Mouse (Mus musculus) stomach, postnatal 0 days (tissue): ENCODE results near the gene Tm9sf4. TPM values are rescaled to one million over a fixed set of nuclear protein-coding genes. Genes with fewer than 3 reads are reported as not detected.

Source experiments
- ATAC-seq: fragments of 200-750 bp; cut with Nextera tagmentation; 2 replicates; pipeline ENCODE4 v1.8.0; 2017; ENCODE audit not compliant: low FRiP score, low TSS enrichment
- DNase-seq: peaks from one replicate; pipeline ENCODE4 v3.0.0-alpha.2; 2016; ENCODE audit warnings: low spot score
- H3K27ac ChIP-seq: fragments of 300-500 bp; sonication (generic); replicated peaks from 2 replicates; pipeline ENCODE4 v1.5.1; 2014; ENCODE audit warnings: mild to moderate bottlenecking, control low read depth
- H3K27me3 ChIP-seq: fragments of 300-500 bp; sonication (generic); 2 replicates; pipeline ENCODE4 v1.6.1; 2014; ENCODE audit warnings: low read length; ENCODE audit not compliant: control insufficient read depth, insufficient read depth
- H3K36me3 ChIP-seq: fragments of 300-500 bp; sonication (generic); 2 replicates; pipeline ENCODE4 v1.6.1; 2014; ENCODE audit warnings: low read length, mixed read lengths; ENCODE audit not compliant: control insufficient read depth, insufficient read depth
- H3K4me1 ChIP-seq: fragments of 300-500 bp; sonication (generic); replicated peaks from 2 replicates; pipeline ENCODE4 v1.6.1; 2014; ENCODE audit warnings: antibody characterized with exemption; ENCODE audit not compliant: control insufficient read depth, insufficient read depth
- H3K4me2 ChIP-seq: fragments of 300-500 bp; sonication (generic); replicated peaks from 2 replicates; pipeline ENCODE4 v1.6.1; 2014; ENCODE audit warnings: low read depth, mild to moderate bottlenecking, control low read depth, moderate library complexity
- H3K4me3 ChIP-seq: fragments of 300-500 bp; sonication (generic); 2 replicates; pipeline ENCODE4 v1.5.1; 2014; ENCODE audit warnings: low read depth, low read length, control low read depth
- H3K9ac ChIP-seq: fragments of 300-500 bp; sonication (generic); 2 replicates; pipeline ENCODE4 v1.6.1; 2014; ENCODE audit warnings: mild to moderate bottlenecking, low read length, control low read depth, mixed read lengths
- H3K9me3 ChIP-seq: fragments of 300-500 bp; sonication (generic); 2 replicates; pipeline ENCODE4 v1.6.1; 2016; ENCODE audit warnings: low read length; ENCODE audit not compliant: control insufficient read depth
- CTCF ChIP-seq: IDR thresholded peaks from 2 replicates; pipeline ENCODE4 v1.5.1; 2016; ENCODE audit warnings: antibody characterized with exemption, low read depth, mild to moderate bottlenecking, moderate library complexity
- EP300 ChIP-seq: optimal IDR thresholded peaks from 2 replicates; pipeline ENCODE3; 2016; ENCODE audit warnings: antibody characterized with exemption
- WGBS: fragments of 180-500 bp; shearing (Covaris S2); extraction: QIAGEN DNeasy Blood & Tissue Kit; methylation state at CpG from one replicate; pipeline ENCODE4 v1.1.7; 2014; 5-methylcytosine and 5-hydroxymethylcytosine counted together
- polyA plus RNA-seq: library from polyadenylated mRNA; unstranded; fragments of >200 nt; fragmentation: Nextera tagmentation; extraction: Ambion mirVana; gene quantifications from 2 replicates; pipeline ENCODE4 v1.2.1, GENCODE M21; 2015

Tm9sf4 gene
- polyA plus RNA-seq, 1 experiment from 2014 or later = 45.6 TPM

DNA sequence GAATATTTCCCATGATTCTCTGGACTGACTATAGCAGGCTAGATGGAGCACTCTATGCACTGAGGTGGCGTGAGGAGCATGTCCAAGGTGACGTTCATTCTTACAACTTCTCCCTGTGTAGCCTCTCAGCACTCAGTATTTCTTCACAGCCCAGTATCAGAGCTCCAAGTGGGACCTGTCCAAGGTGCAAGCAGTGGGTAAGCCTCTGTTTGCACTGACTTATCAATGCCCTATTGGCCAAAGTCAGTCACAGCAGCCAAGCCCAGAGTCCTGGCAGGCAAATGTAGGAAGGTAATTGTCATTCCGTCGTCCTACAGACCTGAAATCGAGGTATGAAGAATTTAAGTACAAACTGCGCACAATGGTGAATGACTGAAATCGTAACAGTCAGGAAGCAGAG lies 21.9 kb upstream of the Tm9sf4 start:
- no peak overlapping the region for H3K9ac ChIP-seq

DNA sequence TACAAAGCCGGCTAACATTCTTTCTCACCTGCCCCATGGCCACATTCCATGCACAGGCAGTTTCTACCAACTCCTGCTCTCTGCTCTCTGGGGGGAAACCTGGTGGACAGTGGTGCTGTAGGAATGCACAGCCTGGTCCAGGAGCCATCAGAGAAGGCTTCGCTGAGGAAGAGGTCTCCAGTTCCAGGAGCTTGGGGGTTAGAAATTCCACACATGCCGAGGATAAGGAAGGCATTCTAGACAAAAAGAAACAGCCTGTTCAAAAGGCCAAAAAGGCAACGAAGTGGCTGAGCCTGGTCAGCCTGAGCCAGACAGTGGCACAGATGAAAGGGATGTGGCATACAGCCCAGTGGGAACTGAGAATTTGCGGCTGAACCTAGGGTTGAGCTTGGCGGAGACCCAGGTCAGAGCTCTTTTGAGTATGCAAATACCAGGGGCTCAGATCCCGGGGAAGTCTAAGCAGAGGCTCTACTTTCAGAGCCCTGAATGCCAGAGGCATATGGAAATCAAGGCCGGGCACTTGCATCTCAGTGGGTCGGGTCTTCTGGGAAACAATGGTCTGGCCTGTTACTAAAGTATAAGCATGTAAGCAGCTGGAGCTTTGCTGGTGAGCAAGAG lies 21.0 kb upstream of the Tm9sf4 start:
- Histone ChIP-seq H3K4me1 (no peaks in the 10 kb centered on the region), H3K27ac (no peak overlapping the region), H3K9me3 (no peaks in the 10 kb centered on the region), H3K9ac (no peak overlapping the region), H3K4me2 (no peak overlapping the region), H3K4me3 (no peak overlapping the region), H3K27me3 (no peaks in the 10 kb centered on the region), H3K36me3 (no peaks in the 10 kb centered on the region)
- DNase-seq = no peak
- TF ChIP-seq EP300 = no peak
- ATAC-seq = no peak
- 16% methylated on average over 9 of the region's 9 CpGs for WGBS

More for the DNA sequence above, 21.9 kb upstream of the Tm9sf4 start:
- TF ChIP-seq CTCF = no peak
- no peak for TF ChIP-seq EP300
- WGBS = 68% methylated on average over 7 of the region's 7 CpGs
- Histone ChIP-seq H3K4me1 (no peaks in the 10 kb centered on the region), H3K27me3 (no peaks in the 10 kb centered on the region), H3K4me3 (no peak overlapping the region), H3K27ac (no peak overlapping the region), H3K36me3 (no peaks in the 10 kb centered on the region), H3K4me2 (no peak overlapping the region), H3K9me3 (no peaks in the 10 kb centered on the region)
- peak; percentile 51; the same call in 1 of the 2 replicates for ATAC-seq
- DNase-seq = peak; percentile 23

DNA sequence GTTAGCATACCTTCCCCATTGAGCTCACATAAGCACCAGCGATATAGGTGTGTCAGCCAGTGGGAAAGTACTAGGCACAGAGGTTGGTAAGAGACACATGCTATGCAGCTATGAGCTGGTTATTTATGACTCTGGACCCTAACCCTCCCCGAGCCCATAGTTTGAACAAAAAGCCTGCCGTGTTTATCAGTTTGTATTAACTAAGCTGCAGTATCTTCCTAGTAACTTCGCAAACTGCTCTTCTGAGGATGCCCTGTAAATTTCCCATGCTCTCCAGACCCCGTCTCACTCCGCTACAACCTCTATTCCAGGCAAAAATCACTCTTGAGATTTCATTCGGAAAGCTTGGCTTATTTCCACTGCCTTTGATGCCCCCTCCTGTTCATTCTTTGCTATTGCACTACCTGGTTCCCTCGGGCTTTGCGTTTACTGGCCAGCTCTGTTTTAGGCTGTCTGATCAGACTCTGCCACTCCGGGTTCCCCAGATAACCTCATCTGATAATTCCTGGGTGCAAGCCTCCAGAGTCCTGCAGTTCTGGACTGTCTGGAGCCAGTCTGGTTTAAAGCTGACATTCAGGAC lies 18.4 kb upstream of the Tm9sf4 start:
- Histone ChIP-seq H3K27me3 (no peaks in the 10 kb centered on the region), H3K27ac (no peak overlapping the region), H3K4me2 (no peak overlapping the region), H3K9me3 (no peaks in the 10 kb centered on the region), H3K9ac (no peak overlapping the region), H3K4me1 (no peaks in the 10 kb centered on the region), H3K36me3 (no peaks in the 10 kb centered on the region), H3K4me3 (no peak overlapping the region)
- no peak for ATAC-seq
- TF ChIP-seq EP300 (no peak), CTCF (peak; percentile 84)
- DNase-seq = peak; percentile 52
- 22% methylated on average over 10 of the region's 10 CpGs for WGBS

DNA sequence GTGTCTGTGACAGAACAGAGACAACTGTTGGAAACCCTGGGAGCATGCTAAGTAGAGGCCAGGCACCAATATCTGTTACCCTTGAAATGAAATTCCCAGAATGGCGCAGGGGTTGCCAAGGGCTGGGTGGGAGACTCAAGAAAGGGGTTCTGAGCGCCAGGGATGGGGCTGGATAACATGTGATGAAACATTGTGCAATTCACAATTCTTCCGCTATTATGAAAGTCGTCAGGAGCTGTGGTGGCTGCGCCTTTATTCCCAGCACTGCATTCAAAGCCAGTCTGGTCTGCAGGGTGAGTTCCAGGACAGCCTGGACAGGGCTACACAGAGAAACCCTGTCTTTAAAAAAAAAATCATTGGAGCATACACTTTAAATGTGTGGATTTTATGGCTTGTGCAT lies 15.8 kb upstream of the Tm9sf4 start:
- H3K27ac ChIP-seq = no peak overlapping the region
- H3K4me1 ChIP-seq = no peaks in the 10 kb centered on the region
- no peak for ATAC-seq
- H3K4me3 ChIP-seq = no peak overlapping the region
- no peak overlapping the region for H3K4me2 ChIP-seq
- no peaks in the 10 kb centered on the region for H3K9me3 ChIP-seq
- H3K36me3 ChIP-seq = no peaks in the 10 kb centered on the region
- 72% methylated on average over 5 of the region's 5 CpGs for WGBS
- TF ChIP-seq EP300 (no peak), CTCF (no peak)
- no peak overlapping the region for H3K9ac ChIP-seq
- no peaks in the 10 kb centered on the region for H3K27me3 ChIP-seq
- DNase-seq = no peak

DNA sequence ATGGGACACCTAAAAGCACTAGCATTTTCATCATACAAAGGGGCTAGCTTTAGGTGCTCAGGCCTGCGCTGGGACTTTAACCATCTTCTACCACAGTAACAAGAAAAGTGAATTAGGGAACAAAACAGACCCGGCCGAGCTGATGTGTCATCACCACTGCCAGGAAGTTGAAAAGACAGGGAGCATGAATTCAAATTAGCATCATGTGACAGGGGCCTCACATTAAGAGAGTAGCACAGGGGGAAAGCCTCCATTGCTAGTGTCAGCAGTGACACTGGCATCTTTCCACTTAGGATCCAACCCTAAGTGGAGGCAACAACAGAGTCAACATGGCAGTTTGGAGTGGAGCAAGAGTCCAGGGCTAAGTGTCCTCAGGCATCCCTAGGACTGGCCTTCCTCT lies 13.9 kb upstream of the Tm9sf4 start:
- H3K9ac ChIP-seq = no peak overlapping the region
- 72% methylated on average over 3 of the region's 3 CpGs for WGBS
- H3K4me1 ChIP-seq = no peaks in the 10 kb centered on the region
- H3K4me2 ChIP-seq = no peak overlapping the region
- no peaks in the 10 kb centered on the region for H3K36me3 ChIP-seq
- DNase-seq = no peak
- no peak overlapping the region for H3K27ac ChIP-seq
- no peak for ATAC-seq
- H3K27me3 ChIP-seq = no peaks in the 10 kb centered on the region
- H3K4me3 ChIP-seq = no peak overlapping the region
- no peak for TF ChIP-seq EP300
- no peak for TF ChIP-seq CTCF
- no peaks in the 10 kb centered on the region for H3K9me3 ChIP-seq

DNA sequence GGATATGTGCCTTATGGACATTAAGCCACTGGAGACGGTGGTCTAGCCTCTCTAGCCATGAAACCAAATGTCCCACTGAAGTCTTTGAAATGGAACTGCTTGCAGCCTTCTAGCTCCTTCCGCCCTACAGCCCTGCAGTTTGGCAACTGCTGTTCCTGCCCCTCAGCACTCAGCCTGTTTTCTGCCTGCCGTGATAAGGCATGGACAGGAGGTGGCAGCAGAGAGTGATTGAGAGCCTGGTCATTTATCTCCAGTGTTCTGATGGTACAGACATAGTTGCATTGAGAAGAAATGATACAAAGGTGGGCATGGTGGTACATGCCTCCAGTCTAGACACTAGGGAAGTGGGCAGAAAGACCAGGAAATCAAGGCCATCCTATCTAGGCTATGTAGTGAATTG lies 13.4 kb upstream of the Tm9sf4 start:
- H3K27me3 ChIP-seq = no peaks in the 10 kb centered on the region
- DNase-seq = peak; percentile 77
- 17% methylated on average over 3 of the region's 3 CpGs for WGBS
- H3K27ac ChIP-seq = no peak overlapping the region
- H3K4me1 ChIP-seq = no peaks in the 10 kb centered on the region
- H3K36me3 ChIP-seq = no peaks in the 10 kb centered on the region
- no peaks in the 10 kb centered on the region for H3K9me3 ChIP-seq
- no peak overlapping the region for H3K9ac ChIP-seq
- ATAC-seq = 0 out of 2 replicates have a peak, but pooled peaks have one; percentile 43
- no peak overlapping the region for H3K4me3 ChIP-seq
- no peak for TF ChIP-seq EP300
- peak; percentile 91 for TF ChIP-seq CTCF
- H3K4me2 ChIP-seq = no peak overlapping the region
